Mouse (Mus musculus): ENCODE results near the gene Tnk1. TPM values are rescaled to one million over a fixed set of nuclear protein-coding genes. Genes with fewer than 3 reads are reported as not detected.
A peak's percentile ranks its signal among the peaks of the same experiment; 100 is the strongest.

The Tnk1 gene
- total RNA-seq, 2 experiments from 2014 or later = 0.11 TPM; not detected in 1

DNA sequence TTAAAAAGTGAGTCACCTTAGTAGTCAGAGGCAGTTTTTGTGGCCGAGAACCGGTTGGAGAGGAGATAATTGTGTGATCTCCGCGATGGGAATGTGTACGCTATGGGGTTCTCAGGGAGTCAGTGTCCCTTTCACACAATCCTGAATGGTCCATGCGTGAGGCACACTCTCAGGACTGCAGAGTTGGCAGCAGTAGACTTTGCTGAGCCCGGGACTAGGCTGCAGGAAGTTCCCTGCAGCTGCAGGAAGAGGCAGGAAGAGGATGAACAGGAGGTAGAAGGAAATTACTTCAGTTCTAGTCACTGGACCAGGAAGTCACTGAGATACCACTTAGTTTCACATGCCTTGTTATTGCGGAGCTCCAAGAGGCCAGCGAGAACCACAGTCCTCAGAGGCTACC is 9.4 kb downstream of the Tnk1 start:
- TF ChIP-seq CTCF (IDR thresholded peaks at IDR 0.05) = no peak
- DNase-seq = no peak
- peak overlapping the region; percentile 17; the same call in 1 of the 2 replicates for H3K4me3 ChIP-seq
- peak overlapping the region; percentile 59; the same call in 1 of the 2 replicates for H3K27ac ChIP-seq
- intact Hi-C loops (cut with DNase I) = no loop called here

DNA sequence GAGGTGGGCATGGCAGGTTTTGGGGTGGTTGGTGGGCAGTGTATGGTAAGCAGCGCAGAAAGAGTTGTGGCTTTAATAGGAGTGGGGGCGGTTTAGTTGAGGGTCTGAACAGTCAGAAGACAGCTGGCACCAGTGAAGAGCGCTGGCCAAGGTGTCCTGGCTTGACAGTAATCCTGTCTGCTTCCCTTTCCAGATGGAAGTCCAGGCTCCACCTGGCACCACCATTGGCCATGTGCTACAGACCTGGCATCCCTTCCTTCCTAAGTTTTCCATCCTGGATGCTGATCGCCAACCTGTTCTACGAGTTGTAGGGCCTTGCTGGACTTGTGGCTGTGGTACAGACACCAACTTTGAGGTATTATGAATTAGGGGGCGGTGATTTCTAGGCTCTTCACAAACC is 10.5 kb downstream of the Tnk1 start:
- 0 out of 2 replicates have a peak overlapping the region, but pooled peaks have one; percentile 91 for H3K27ac ChIP-seq
- DNase-seq = no peak
- intact Hi-C loops (cut with DNase I) = no loop called here
- H3K4me3 ChIP-seq = peak overlapping the region; percentile 97; the same call in 1 of the 2 replicates
- TF ChIP-seq CTCF (IDR thresholded peaks at IDR 0.05) = no peak

- DNase-seq = peak; percentile 55
- TF ChIP-seq CTCF (IDR thresholded peaks at IDR 0.05) = no peak
- intact Hi-C loops (cut with DNase I) = loop anchor here (2.0 kb wide), 1 partner anchor 88 kb away; the partner anchor contains the start of gene Polr2a
- peak overlapping the region; percentile 97 for H3K4me3 ChIP-seq
- H3K27ac ChIP-seq = peak overlapping the region; percentile 91
Measured at GRCm38 (mm10) chr11:69846738-69847688, 11.5 kb downstream of the Tnk1 start.

DNA sequence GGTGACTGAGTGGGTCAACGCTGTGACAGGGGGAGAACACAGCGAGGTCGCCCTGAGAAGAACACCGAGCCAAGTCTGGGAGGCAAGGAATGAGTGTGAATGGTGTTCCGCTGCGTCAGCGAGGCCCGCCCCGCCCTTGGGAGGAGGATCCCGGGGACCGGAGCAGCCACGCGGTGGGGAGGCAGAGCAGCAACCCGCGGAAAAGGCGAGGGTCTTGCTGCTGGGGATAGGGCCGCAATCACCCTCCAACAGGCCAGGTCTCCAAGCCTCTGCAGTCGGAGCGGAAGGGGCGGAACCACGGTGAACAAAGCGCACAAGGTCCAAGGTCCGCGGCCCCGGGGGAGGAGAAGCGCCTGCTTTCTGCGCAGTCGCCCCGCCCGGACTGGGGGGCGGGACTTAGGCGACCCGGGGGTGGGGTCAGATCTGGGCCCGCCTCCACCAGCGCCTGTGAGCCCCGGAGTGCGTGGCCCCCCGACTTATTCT is 12.3 kb downstream of the Tnk1 start, which contains the start of gene Plscr3:
Gene Plscr3 (plus strand): TSS at position 179 of the 483 bp plus-strand sequence.
- H3K27ac ChIP-seq = peak within 1 kb of the TSS; percentile 91
- intact Hi-C loops (cut with DNase I) = loop anchor here (2.0 kb wide), 1 partner anchor 87 kb away; the partner anchor contains the start of gene Polr2a
- DNase-seq = peak; percentile 94
- no peak for TF ChIP-seq CTCF (IDR thresholded peaks at IDR 0.05)
- peak within 1 kb of the TSS; percentile 97 for H3K4me3 ChIP-seq

DNA sequence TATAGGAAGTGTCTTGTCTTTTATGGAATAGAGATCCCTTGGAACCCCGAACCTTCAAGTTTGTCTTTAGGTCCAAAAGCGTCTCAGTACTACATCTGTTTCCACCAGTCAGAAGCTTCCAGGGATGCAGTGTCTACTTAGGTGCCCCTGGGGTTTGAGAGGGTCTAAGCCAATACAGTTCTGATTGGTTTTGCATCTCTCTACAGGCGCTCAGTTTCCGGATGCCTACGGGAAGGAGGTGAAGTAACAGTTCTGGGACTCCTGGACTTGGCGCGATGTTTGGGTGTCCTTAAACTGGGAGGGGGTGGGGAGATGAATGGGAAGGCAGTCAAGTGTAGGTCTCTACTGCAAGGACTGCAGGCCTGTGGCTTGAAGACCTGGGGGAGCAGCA is 19.8 kb downstream of the Tnk1 start:
- peak; percentile 49 for DNase-seq
- Histone ChIP-seq H3K4me3 (peak overlapping the region; percentile 94), H3K27ac (peak overlapping the region; percentile 98)
- intact Hi-C loops (cut with DNase I) = no loop called here
- TF ChIP-seq CTCF (IDR thresholded peaks at IDR 0.05) = no peak

GRCm38 (mm10) chr11:69837952-69838713 is 20.4 kb downstream of the Tnk1 start, which contains the start of gene Tmem256:
TSS of gene Tmem256 (plus strand) at chr11:69838514.
- no peak for TF ChIP-seq CTCF (IDR thresholded peaks at IDR 0.05)
- Histone ChIP-seq H3K27ac (peak within 1 kb of the TSS; percentile 98), H3K4me3 (peak within 1 kb of the TSS; percentile 94)
- DNase-seq = peak; percentile 95
- intact Hi-C loops (cut with DNase I) = loop anchor here (2.0 kb wide), 1 partner anchor 33 kb away; the partner anchor contains the start of gene Tmem102

- no peak for DNase-seq
- peak within 1 kb of the TSS; percentile 98 for H3K27ac ChIP-seq
- TF ChIP-seq CTCF (IDR thresholded peaks at IDR 0.05) = peak; percentile 26
- peak within 1 kb of the TSS; percentile 94 for H3K4me3 ChIP-seq
- intact Hi-C loops (cut with DNase I) = loop anchor here (2.0 kb wide), 1 partner anchor 33 kb away; the partner anchor contains the start of gene Tmem102
Measured at GRCm38 (mm10) chr11:69837604-69837951, 21.0 kb downstream of the Tnk1 start, which contains the start of gene Nlgn2. TSS of gene Nlgn2 (minus strand) at chr11:69837784.

GRCm38 (mm10) chr11:69836703-69837576 is 21.6 kb downstream of the Tnk1 start:
- peak; percentile 66 for DNase-seq
- intact Hi-C loops (cut with DNase I) = loop anchor here (2.0 kb wide), 1 partner anchor 32 kb away; the partner anchor contains the start of gene Tmem102
- Histone ChIP-seq H3K27ac (peak overlapping the region; percentile 98), H3K4me3 (peak overlapping the region; percentile 94)
- no peak for TF ChIP-seq CTCF (IDR thresholded peaks at IDR 0.05)

DNA sequence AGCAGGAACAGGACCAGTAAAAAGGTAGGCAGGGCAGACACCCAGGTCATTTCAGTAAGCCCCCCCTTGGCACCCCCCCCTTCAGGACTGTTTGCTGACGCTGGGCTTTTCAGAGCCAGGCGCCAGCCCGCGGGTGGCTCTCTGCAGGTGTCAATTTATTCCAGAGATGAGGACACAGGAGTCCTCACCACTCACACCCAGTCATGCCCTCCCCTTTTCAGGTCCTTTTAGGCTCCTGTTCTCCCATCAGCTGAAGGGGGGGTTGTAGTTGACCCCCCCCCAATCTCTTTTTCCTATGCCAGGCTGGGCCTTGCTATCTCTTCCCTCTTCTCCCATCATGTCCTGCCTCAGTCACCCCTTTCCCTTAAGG is 22.6 kb downstream of the Tnk1 start:
- Histone ChIP-seq H3K27ac (no peak overlapping the region), H3K4me3 (no peak overlapping the region)
- no peak for DNase-seq
- intact Hi-C loops (cut with DNase I) = loop anchor here (2.0 kb wide), 1 partner anchor 31 kb away; the partner anchor contains the start of gene Tmem102
- no peak for TF ChIP-seq CTCF (IDR thresholded peaks at IDR 0.05)

DNA sequence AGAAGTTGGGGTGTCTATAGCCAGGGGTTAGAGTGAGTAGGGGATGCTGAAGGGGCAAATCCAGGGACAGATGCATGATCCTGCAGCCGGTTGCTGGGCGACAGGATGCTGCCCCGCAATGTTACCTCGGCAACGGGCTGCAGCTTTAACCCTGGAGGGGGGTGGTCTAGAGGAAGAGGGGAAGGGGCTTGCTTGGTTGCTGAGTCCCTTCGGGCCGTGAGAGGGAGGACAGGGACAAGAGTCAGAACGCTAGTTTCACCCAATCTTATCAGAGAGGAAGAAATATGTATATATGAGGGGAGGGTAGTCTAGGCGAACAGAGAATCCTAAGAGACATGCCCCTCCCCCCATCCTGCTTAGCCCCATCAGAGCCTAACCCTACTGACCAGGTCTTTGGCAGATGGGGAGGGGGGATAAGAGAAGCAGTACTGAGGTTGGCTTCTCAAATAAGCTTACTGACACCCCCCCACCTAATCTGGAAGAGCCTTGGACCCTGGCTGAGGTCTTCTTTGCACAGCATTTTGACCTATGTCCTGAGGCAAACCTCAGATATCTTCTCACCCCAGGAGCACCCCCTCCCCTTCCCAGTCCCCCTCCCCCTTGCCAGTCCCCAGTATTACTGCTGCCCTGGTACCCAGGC is 23.1 kb downstream of the Tnk1 start:
- no peak for TF ChIP-seq CTCF (IDR thresholded peaks at IDR 0.05)
- DNase-seq = no peak
- Histone ChIP-seq H3K27ac (no peak overlapping the region), H3K4me3 (no peak overlapping the region)
- intact Hi-C loops (cut with DNase I) = no loop called here
